Mouse (Mus musculus) hindbrain, embryonic 16.5 days (tissue): ENCODE data around the gene Abca9. TPM values are rescaled to one million over a fixed set of nuclear protein-coding genes. Genes with fewer than 3 reads are reported as not detected.

ENCODE experiments used
- ATAC-seq: fragments of 200-750 bp; cut with Nextera tagmentation; 2 replicates; pipeline ENCODE4 v1.8.0; 2017; ENCODE audit warnings: moderate TSS enrichment, moderate library complexity
- H3K27ac ChIP-seq: fragments of 300-500 bp; sonication (generic); 2 replicates; pipeline ENCODE4 v1.5.1; 2014; ENCODE audit warnings: low read depth, mild to moderate bottlenecking, control low read depth, low read length, moderate library complexity
- H3K27me3 ChIP-seq: fragments of 300-500 bp; sonication (generic); replicated peaks from 2 replicates; pipeline ENCODE4 v1.6.1; 2014; ENCODE audit warnings: low read length; ENCODE audit not compliant: control insufficient read depth, insufficient read depth
- H3K36me3 ChIP-seq: fragments of 300-500 bp; sonication (generic); 2 replicates; pipeline ENCODE4 v1.6.1; 2014; ENCODE audit warnings: mild to moderate bottlenecking, low read length, moderate library complexity, mixed read lengths; ENCODE audit not compliant: control insufficient read depth, insufficient read depth
- H3K4me1 ChIP-seq: fragments of 300-500 bp; sonication (generic); 2 replicates; pipeline ENCODE4 v1.6.1; 2014; ENCODE audit warnings: low read depth, low read length; ENCODE audit not compliant: control insufficient read depth, insufficient read depth
- H3K4me2 ChIP-seq: fragments of 300-500 bp; sonication (generic); 2 replicates; pipeline ENCODE4 v1.6.1; 2014; ENCODE audit warnings: mild to moderate bottlenecking, low read length, control low read depth, moderate library complexity
- H3K4me3 ChIP-seq: fragments of 300-500 bp; sonication (generic); 2 replicates; pipeline ENCODE4 v1.5.1; 2014; ENCODE audit warnings: mild to moderate bottlenecking, low read length, control low read depth, moderate library complexity
- H3K9ac ChIP-seq: fragments of 300-500 bp; sonication (generic); 2 replicates; pipeline ENCODE4 v1.6.1; 2014; ENCODE audit warnings: low read depth, mild to moderate bottlenecking, control low read depth, low read length, moderate library complexity
- H3K9me3 ChIP-seq: fragments of 300-500 bp; sonication (generic); 2 replicates; pipeline ENCODE4 v1.6.1; 2014; ENCODE audit warnings: mild to moderate bottlenecking, low read length, moderate library complexity; ENCODE audit not compliant: control insufficient read depth
- WGBS: fragments of 180-500 bp; shearing (Covaris S2); extraction: QIAGEN DNeasy Blood & Tissue Kit; methylation state at CpG from one replicate; pipeline ENCODE4 v1.1.7; 2014; 5-methylcytosine and 5-hydroxymethylcytosine counted together
- polyA plus RNA-seq: library from polyadenylated mRNA; unstranded; fragments of >200 nt; fragmentation: Nextera tagmentation; extraction: Ambion mirVana; gene quantifications from 2 replicates; pipeline ENCODE4 v1.2.1, GENCODE M21; 2015

Abca9 gene
- polyA plus RNA-seq, 1 experiment from 2014 or later: 2.7 TPM

- no peaks in the 10 kb centered on the region for H3K27me3 ChIP-seq
- H3K36me3 ChIP-seq: no peaks in the 10 kb centered on the region
- no peak overlapping the region for H3K27ac ChIP-seq
- no peaks in the 10 kb centered on the region for H3K9me3 ChIP-seq
- H3K4me2 ChIP-seq: no peak overlapping the region
- no peak for ATAC-seq
- H3K4me3 ChIP-seq: no peak overlapping the region
- WGBS: 61% methylated on average over 7 of the region's 7 CpGs
- H3K4me1 ChIP-seq: no peaks in the 10 kb centered on the region
- no peak overlapping the region for H3K9ac ChIP-seq
Measured at GRCm38 (mm10) chr11:110094846-110095380, 73.1 kb downstream of the Abca9 start.

GRCm38 (mm10) chr11:110094236-110094635 is 73.8 kb downstream of the Abca9 start:
- Histone ChIP-seq H3K9ac (no peak overlapping the region), H3K9me3 (no peaks in the 10 kb centered on the region), H3K4me2 (no peak overlapping the region), H3K27me3 (no peaks in the 10 kb centered on the region), H3K4me3 (no peak overlapping the region), H3K27ac (no peak overlapping the region), H3K36me3 (no peaks in the 10 kb centered on the region), H3K4me1 (no peaks in the 10 kb centered on the region)
- WGBS: 58% methylated on average over 3 of the region's 3 CpGs
- no peak for ATAC-seq

- Histone ChIP-seq H3K27ac (no peak overlapping the region), H3K4me1 (no peaks in the 10 kb centered on the region), H3K9ac (no peak overlapping the region), H3K36me3 (no peaks in the 10 kb centered on the region), H3K9me3 (no peaks in the 10 kb centered on the region), H3K4me2 (no peak overlapping the region), H3K27me3 (no peaks in the 10 kb centered on the region), H3K4me3 (no peak overlapping the region)
- WGBS: 84% methylated on average over 2 of the region's 2 CpGs
- ATAC-seq: no peak
Measured at GRCm38 (mm10) chr11:110091328-110091727, 76.7 kb downstream of the Abca9 start.

- no peak for ATAC-seq
- 89% methylated on average over 3 of the region's 3 CpGs for WGBS
- Histone ChIP-seq H3K4me1 (no peaks in the 10 kb centered on the region), H3K36me3 (no peaks in the 10 kb centered on the region), H3K4me2 (no peak overlapping the region), H3K9ac (no peak overlapping the region), H3K9me3 (no peaks in the 10 kb centered on the region), H3K27me3 (no peaks in the 10 kb centered on the region), H3K27ac (no peak overlapping the region), H3K4me3 (no peak overlapping the region)
Measured at GRCm38 (mm10) chr11:110072158-110072557, 95.8 kb downstream of the Abca9 start.

GRCm38 (mm10) chr11:110061032-110061431 is 107.0 kb downstream of the Abca9 start:
- H3K4me1 ChIP-seq: no peaks in the 10 kb centered on the region
- no peaks in the 10 kb centered on the region for H3K9me3 ChIP-seq
- no peak for ATAC-seq
- no peak overlapping the region for H3K4me2 ChIP-seq
- WGBS: 79% methylated on average over 4 of the region's 4 CpGs
- H3K9ac ChIP-seq: no peak overlapping the region
- no peak overlapping the region for H3K4me3 ChIP-seq
- H3K27ac ChIP-seq: no peak overlapping the region
- no peaks in the 10 kb centered on the region for H3K36me3 ChIP-seq
- H3K27me3 ChIP-seq: no peaks in the 10 kb centered on the region

- no peaks in the 10 kb centered on the region for H3K4me1 ChIP-seq
- 69% methylated on average over 2 of the region's 2 CpGs for WGBS
- no peak overlapping the region for H3K9ac ChIP-seq
- H3K36me3 ChIP-seq: no peaks in the 10 kb centered on the region
- H3K9me3 ChIP-seq: no peaks in the 10 kb centered on the region
- H3K27ac ChIP-seq: no peak overlapping the region
- no peaks in the 10 kb centered on the region for H3K27me3 ChIP-seq
- ATAC-seq: no peak
- H3K4me3 ChIP-seq: no peak overlapping the region
- H3K4me2 ChIP-seq: no peak overlapping the region
Measured at GRCm38 (mm10) chr11:110060127-110060526, 107.9 kb downstream of the Abca9 start.

- Histone ChIP-seq H3K4me3 (no peak overlapping the region), H3K27ac (no peak overlapping the region), H3K27me3 (no peaks in the 10 kb centered on the region), H3K36me3 (no peaks in the 10 kb centered on the region), H3K4me2 (no peak overlapping the region), H3K9me3 (no peaks in the 10 kb centered on the region), H3K9ac (no peak overlapping the region), H3K4me1 (no peaks in the 10 kb centered on the region)
- 79% methylated on average over 3 of the region's 3 CpGs for WGBS
- no peak for ATAC-seq
Measured at GRCm38 (mm10) chr11:110053681-110054080, 114.3 kb downstream of the Abca9 start.

Other genes with a start within 250 kb of the Abca9 start
- 1.4 and 1.5 TPM in 2 replicates for gene Abca8b, start 172.4 kb downstream of the Abca9 start, polyA plus RNA-seq
- 1.3 and 1.7 TPM in 2 replicates for gene Abca8a, start 72.2 kb downstream of the Abca9 start, polyA plus RNA-seq
- gene Abca6, start 83.6 kb upstream of the Abca9 start, polyA plus RNA-seq: 0.32 and 0.48 TPM in 2 replicates
- gene Abca5, start 169.5 kb upstream of the Abca9 start, polyA plus RNA-seq: 10.2 and 11.2 TPM in 2 replicates
- gene Map2k6, start 230.9 kb upstream of the Abca9 start, polyA plus RNA-seq: 24.4 and 26.9 TPM in 2 replicates